10 mouse cellular contexts compared by ENCODE assay signal in genomic region chr9:97315421-97316055, GRCm38 (mm10). TPM values are rescaled to one million over a fixed set of nuclear protein-coding genes. Genes with fewer than 3 reads are reported as not detected.
DNase-seq lines count a peak whose midpoint lies in the region; ATAC-seq lines count a peak whose summit lies in the region.
"Had no signal": no experiment of that assay in that cellular context is flagged by ENCODE, and none has a peak within 500 bp of the region (broad histone marks: within the 10 kb centered on the region; RNA-seq: fewer than 3 reads in every experiment).

No protein-coding gene starts in this region.

- peak; percentile 88 for DNase-seq in heart, adult 11 months
- no peak for DNase-seq in heart, adult 8-10 months (ENCODE audit: low spot score)
- DNase-seq in 416B (ENCODE audit: low read depth) (peak; percentile 19), R1 (ENCODE audit: low read depth, low spot score) (peak; percentile 52)
- DNase-seq in kidney, postnatal 10 days, result peak; percentile 34
- DNase-seq in layer of hippocampus, adult 8-10 months (ENCODE audit: low spot score in 2 of 2), result no peak
- no peak for DNase-seq in spleen, postnatal 4 days (ENCODE audit: low spot score in 2 of 2)

- no peak for ATAC-seq in activated CD4-positive, CD25-positive, alpha-beta regulatory T cell, adult 4 months

RNA-seq across cellular contexts. Expression of gene Trim42, which starts 54.2 kb away (rescaled TPM):
- total RNA-seq in heart, adult 8-10 months (2022), result not detected
- polyA plus RNA-seq in activated CD4-positive, CD25-positive, alpha-beta regulatory T cell, adult 4 months (2017; shearing (Covaris generic)), result not detected
- not detected for total RNA-seq in layer of hippocampus, adult 8-10 months (2022)
- total RNA-seq: layer of hippocampus, postnatal 25 days had no signal
- polyA plus RNA-seq: frontal cortex, adult 2 months had no signal

Comparison
In these comparisons a context has a peak if more than half of its experiments do, and no peak if none do; other contexts are left out.
1. DNase-seq: peak in heart, adult 11 months (single experiment), 416B (single experiment), R1 (single experiment) and kidney, postnatal 10 days (single experiment); none in heart, adult 8-10 months (single experiment), layer of hippocampus, adult 8-10 months (0 of 2) and spleen, postnatal 4 days (0 of 2).